Mouse (Mus musculus) ovary, adult 18-20 months (tissue): ENCODE results near the gene Vamp3.
"Not testable (repeated sequence)": the region's sequence is repeated elsewhere in the genome, so short reads cannot be mapped to it uniquely, and the experiment has no call there.

Experiments used
- DNase-seq: peaks from one replicate; pipeline ENCODE4 v3.0.0; 2022; ENCODE audit warnings: low spot score, mixed read lengths

Gene Vamp3

GRCm38 (mm10) chr4:151044944-151045570 is 12.7 kb downstream of the Vamp3 start:
- DNase-seq = no peak

- peak; percentile 97 for DNase-seq
Measured at GRCm38 (mm10) chr4:151044037-151044943, 13.5 kb downstream of the Vamp3 start, which contains the start of gene Per3. TSS of gene Per3 (minus strand) at chr4:151044665.

- DNase-seq = no peak
Measured at GRCm38 (mm10) chr4:151043281-151043680, 14.5 kb downstream of the Vamp3 start.

- no peak for DNase-seq
Measured at GRCm38 (mm10) chr4:151041506-151041905, 16.3 kb downstream of the Vamp3 start.

GRCm38 (mm10) chr4:151037800-151038199 is 20.0 kb downstream of the Vamp3 start:
- no peak for DNase-seq

- DNase-seq = no peak
Measured at GRCm38 (mm10) chr4:151036521-151036920, 21.2 kb downstream of the Vamp3 start.

GRCm38 (mm10) chr4:151027001-151027400 is 30.8 kb downstream of the Vamp3 start:
- DNase-seq = no peak

- no peak for DNase-seq
Measured at GRCm38 (mm10) chr4:151024152-151024551, 33.6 kb downstream of the Vamp3 start.

GRCm38 (mm10) chr4:151017356-151017755 is 40.4 kb downstream of the Vamp3 start:
- not testable (repeated sequence) for DNase-seq

- no peak for DNase-seq
Measured at GRCm38 (mm10) chr4:151015946-151016345, 41.8 kb downstream of the Vamp3 start.

- no peak for DNase-seq
Measured at GRCm38 (mm10) chr4:151010316-151010715, 47.4 kb downstream of the Vamp3 start.

- DNase-seq = no peak
Measured at GRCm38 (mm10) chr4:151006945-151007344, 50.8 kb downstream of the Vamp3 start.

- DNase-seq = no peak
Measured at GRCm38 (mm10) chr4:151005656-151006318, 52.0 kb downstream of the Vamp3 start.

GRCm38 (mm10) chr4:151001397-151001796 is 56.4 kb downstream of the Vamp3 start:
- no peak for DNase-seq

- no peak for DNase-seq
Measured at GRCm38 (mm10) chr4:150998626-150999025, 59.1 kb downstream of the Vamp3 start.
